Mouse (Mus musculus): Measurements from ENCODE around the gene Slc46a1. TPM values are rescaled to one million over a fixed set of nuclear protein-coding genes. Genes with fewer than 3 reads are reported as not detected.

The Slc46a1 gene
- polyA plus RNA-seq, 2 experiments, result 14.8 to 19.9 TPM

- no peak overlapping the region for H3K27ac ChIP-seq (replicated peaks; ENCODE audit: low read depth, low read length)
- no peaks in the 10 kb centered on the region for H3K36me3 ChIP-seq (ENCODE audit: control insufficient read depth, insufficient read depth, low read length)
- no peak for TF ChIP-seq POLR2A (IDR thresholded peaks at IDR 0.05; ENCODE audit: borderline replicate concordance, extremely low read depth, insufficient read depth, insufficient read length)
- WGBS, result 78% methylated on average over 5 of the region's 5 CpGs
- no peak overlapping the region for H3K9ac ChIP-seq (ENCODE audit: low read depth, low read length, severe bottlenecking)
- H3K4me1 ChIP-seq (ENCODE audit: control insufficient read depth, insufficient read depth, low read length), result no peaks in the 10 kb centered on the region
- no peak overlapping the region for H3K4me2 ChIP-seq (replicated peaks; ENCODE audit: low read depth, low read length, severe bottlenecking)
- no peak overlapping the region for H3K4me3 ChIP-seq (replicated peaks; ENCODE audit: low read length)
- ATAC-seq (ENCODE audit: low FRiP score, low read depth), result no peak
- no peak for DNase-seq (ENCODE audit: low spot score)
- no peaks in the 10 kb centered on the region for H3K9me3 ChIP-seq (ENCODE audit: control insufficient read depth, low read length)
- no peaks in the 10 kb centered on the region for H3K27me3 ChIP-seq (ENCODE audit: control insufficient read depth, insufficient read depth, low read length)
Measured at GRCm38 (mm10) chr11:78443115-78443514, 22.4 kb upstream of the Slc46a1 start.

DNA sequence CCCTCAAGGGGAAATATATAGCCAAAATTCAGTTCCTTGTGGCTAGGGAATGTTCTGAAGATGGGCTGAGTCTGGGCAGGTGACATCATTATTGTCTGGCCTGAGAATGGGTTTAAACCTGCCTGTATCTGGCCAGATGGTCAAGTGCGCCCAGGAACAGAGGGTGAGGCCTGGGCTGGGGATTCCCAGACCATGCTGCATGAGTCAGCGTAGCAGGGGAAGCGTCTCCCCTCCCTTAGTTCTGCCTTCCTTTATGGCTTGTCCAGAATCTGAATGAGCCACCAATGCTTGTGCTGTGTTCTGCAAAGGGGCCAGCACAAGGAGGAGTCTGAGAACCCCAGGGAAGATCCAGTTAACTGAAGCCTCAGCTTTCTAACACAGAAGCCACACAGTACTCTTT is 18.3 kb upstream of the Slc46a1 start:
- TF ChIP-seq POLR2A (IDR thresholded peaks at IDR 0.05; ENCODE audit: borderline replicate concordance, extremely low read depth, insufficient read depth, insufficient read length), result no peak
- 71% methylated on average over 3 of the region's 3 CpGs for WGBS
- ATAC-seq (ENCODE audit: low FRiP score, low read depth), result no peak

GRCm38 (mm10) chr11:78448242-78448641 is 17.3 kb upstream of the Slc46a1 start:
- DNase-seq (ENCODE audit: low spot score) (no peak), ATAC-seq (ENCODE audit: low FRiP score, low read depth) (no peak)
- no peaks in the 10 kb centered on the region for H3K9me3 ChIP-seq (ENCODE audit: control insufficient read depth, low read length)
- no peak overlapping the region for H3K4me3 ChIP-seq (replicated peaks; ENCODE audit: low read length)
- H3K27me3 ChIP-seq (ENCODE audit: control insufficient read depth, insufficient read depth, low read length), result no peaks in the 10 kb centered on the region
- no peaks in the 10 kb centered on the region for H3K36me3 ChIP-seq (ENCODE audit: control insufficient read depth, insufficient read depth, low read length)
- 84% methylated on average over 1 of the region's 1 CpGs for WGBS
- no peak for TF ChIP-seq POLR2A (IDR thresholded peaks at IDR 0.05; ENCODE audit: borderline replicate concordance, extremely low read depth, insufficient read depth, insufficient read length)
- H3K27ac ChIP-seq (replicated peaks; ENCODE audit: low read depth, low read length), result no peak overlapping the region
- H3K9ac ChIP-seq (ENCODE audit: low read depth, low read length, severe bottlenecking), result no peak overlapping the region
- H3K4me1 ChIP-seq (ENCODE audit: control insufficient read depth, insufficient read depth, low read length), result no peaks in the 10 kb centered on the region
- H3K4me2 ChIP-seq (replicated peaks; ENCODE audit: low read depth, low read length, severe bottlenecking), result no peak overlapping the region

More for the DNA sequence above, 18.3 kb upstream of the Slc46a1 start:
- H3K4me1 ChIP-seq (ENCODE audit: control insufficient read depth, insufficient read depth, low read length), result no peaks in the 10 kb centered on the region
- no peak overlapping the region for H3K4me3 ChIP-seq (replicated peaks; ENCODE audit: low read length)
- H3K36me3 ChIP-seq (ENCODE audit: control insufficient read depth, insufficient read depth, low read length), result no peaks in the 10 kb centered on the region
- H3K9ac ChIP-seq (ENCODE audit: low read depth, low read length, severe bottlenecking), result no peak overlapping the region
- H3K27me3 ChIP-seq (ENCODE audit: control insufficient read depth, insufficient read depth, low read length), result no peaks in the 10 kb centered on the region
- no peak overlapping the region for H3K27ac ChIP-seq (replicated peaks; ENCODE audit: low read depth, low read length)
- no peaks in the 10 kb centered on the region for H3K9me3 ChIP-seq (ENCODE audit: control insufficient read depth, low read length)
- H3K4me2 ChIP-seq (replicated peaks; ENCODE audit: low read depth, low read length, severe bottlenecking), result no peak overlapping the region
- no peak for DNase-seq (ENCODE audit: low spot score)

GRCm38 (mm10) chr11:78450337-78450736 is 15.2 kb upstream of the Slc46a1 start:
- DNase-seq (ENCODE audit: low spot score), result no peak
- H3K9me3 ChIP-seq (ENCODE audit: control insufficient read depth, low read length), result no peaks in the 10 kb centered on the region
- H3K4me3 ChIP-seq (replicated peaks; ENCODE audit: low read length), result no peak overlapping the region
- no peak overlapping the region for H3K4me2 ChIP-seq (replicated peaks; ENCODE audit: low read depth, low read length, severe bottlenecking)
- H3K36me3 ChIP-seq (ENCODE audit: control insufficient read depth, insufficient read depth, low read length), result no peaks in the 10 kb centered on the region
- H3K4me1 ChIP-seq (ENCODE audit: control insufficient read depth, insufficient read depth, low read length), result no peaks in the 10 kb centered on the region
- no peaks in the 10 kb centered on the region for H3K27me3 ChIP-seq (ENCODE audit: control insufficient read depth, insufficient read depth, low read length)
- TF ChIP-seq POLR2A (IDR thresholded peaks at IDR 0.05; ENCODE audit: borderline replicate concordance, extremely low read depth, insufficient read depth, insufficient read length), result no peak
- ATAC-seq (ENCODE audit: low FRiP score, low read depth), result no peak
- H3K9ac ChIP-seq (ENCODE audit: low read depth, low read length, severe bottlenecking), result no peak overlapping the region
- 40% methylated on average over 2 of the region's 2 CpGs for WGBS
- H3K27ac ChIP-seq (replicated peaks; ENCODE audit: low read depth, low read length), result no peak overlapping the region

DNA sequence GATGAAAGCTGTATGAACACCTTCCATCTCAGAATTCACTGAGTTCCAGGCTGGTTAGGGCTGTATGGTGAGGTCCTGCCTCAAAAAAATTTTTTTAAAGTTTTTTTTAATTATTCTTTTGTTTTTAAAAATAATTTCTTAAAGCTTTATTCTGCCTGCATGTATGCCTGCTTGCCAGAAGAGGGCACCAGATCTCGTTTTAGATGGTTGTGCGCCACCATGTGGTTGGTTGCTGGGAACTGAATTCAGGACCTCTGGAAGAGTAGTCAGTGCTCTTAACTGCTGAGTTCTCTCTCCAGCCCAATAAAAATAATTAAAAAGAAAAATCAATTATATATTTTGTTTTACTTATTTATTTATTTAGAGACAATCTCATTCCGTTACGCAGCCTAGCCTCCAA is 11.8 kb upstream of the Slc46a1 start:
- Histone ChIP-seq H3K36me3 (ENCODE audit: control insufficient read depth, insufficient read depth, low read length) (no peaks in the 10 kb centered on the region), H3K4me3 (replicated peaks; ENCODE audit: low read length) (no peak overlapping the region), H3K9me3 (ENCODE audit: control insufficient read depth, low read length) (no peaks in the 10 kb centered on the region), H3K4me2 (replicated peaks; ENCODE audit: low read depth, low read length, severe bottlenecking) (no peak overlapping the region), H3K4me1 (ENCODE audit: control insufficient read depth, insufficient read depth, low read length) (no peaks in the 10 kb centered on the region), H3K27me3 (ENCODE audit: control insufficient read depth, insufficient read depth, low read length) (no peaks in the 10 kb centered on the region), H3K27ac (replicated peaks; ENCODE audit: low read depth, low read length) (no peak overlapping the region), H3K9ac (ENCODE audit: low read depth, low read length, severe bottlenecking) (no peak overlapping the region)
- WGBS, result 19% methylated on average over 4 of the region's 4 CpGs
- DNase-seq (ENCODE audit: low spot score) (no peak), ATAC-seq (ENCODE audit: low FRiP score, low read depth) (no peak)
- no peak for TF ChIP-seq POLR2A (IDR thresholded peaks at IDR 0.05; ENCODE audit: borderline replicate concordance, extremely low read depth, insufficient read depth, insufficient read length)

DNA sequence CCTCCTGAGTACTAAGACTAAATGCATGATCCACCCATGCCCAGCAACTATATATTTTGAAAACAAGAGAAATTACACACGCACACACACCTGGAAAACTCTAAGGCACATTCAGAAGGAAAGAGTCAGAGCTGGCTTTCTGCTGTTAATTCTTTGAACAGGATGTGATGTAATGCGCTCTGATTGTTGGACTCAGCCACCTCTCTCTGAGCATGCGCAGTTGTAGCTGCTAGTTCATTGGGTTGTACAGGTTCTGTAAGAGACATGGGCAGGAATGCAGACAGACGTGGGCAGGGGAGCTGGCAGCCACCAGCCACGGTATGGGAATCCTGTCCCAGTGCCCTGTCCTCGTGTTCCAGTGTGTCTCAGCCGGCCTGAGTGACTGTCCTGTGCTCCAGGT is 11.2 kb upstream of the Slc46a1 start:
- TF ChIP-seq POLR2A (IDR thresholded peaks at IDR 0.05; ENCODE audit: borderline replicate concordance, extremely low read depth, insufficient read depth, insufficient read length), result no peak
- Histone ChIP-seq H3K27ac (replicated peaks; ENCODE audit: low read depth, low read length) (no peak overlapping the region), H3K9ac (ENCODE audit: low read depth, low read length, severe bottlenecking) (no peak overlapping the region), H3K4me3 (replicated peaks; ENCODE audit: low read length) (no peak overlapping the region), H3K27me3 (ENCODE audit: control insufficient read depth, insufficient read depth, low read length) (no peaks in the 10 kb centered on the region), H3K9me3 (ENCODE audit: control insufficient read depth, low read length) (no peaks in the 10 kb centered on the region), H3K36me3 (ENCODE audit: control insufficient read depth, insufficient read depth, low read length) (no peaks in the 10 kb centered on the region), H3K4me1 (ENCODE audit: control insufficient read depth, insufficient read depth, low read length) (no peaks in the 10 kb centered on the region), H3K4me2 (replicated peaks; ENCODE audit: low read depth, low read length, severe bottlenecking) (no peak overlapping the region)
- no peak for ATAC-seq (ENCODE audit: low FRiP score, low read depth)
- 84% methylated on average over 7 of the region's 7 CpGs for WGBS
- DNase-seq (ENCODE audit: low spot score), result no peak
